Mouse (Mus musculus) limb, embryonic 15.5 days (tissue): ENCODE results near the gene Mms19. TPM values are rescaled to one million over a fixed set of nuclear protein-coding genes. Genes with fewer than 3 reads are reported as not detected.

Source experiments
- polyA plus RNA-seq: library from polyadenylated mRNA; unstranded; fragments of >200 nt; fragmentation: Nextera tagmentation; extraction: Ambion mirVana; gene quantifications from 2 replicates; pipeline ENCODE4 v1.2.1, GENCODE M21; 2015

Gene Mms19
- polyA plus RNA-seq, 1 experiment from 2014 or later = 28.5 TPM

Other genes with a start within 250 kb of the Mms19 start
- 0.28 and 0.62 TPM in 2 replicates for gene Slit1, start 237.5 kb downstream of the Mms19 start, polyA plus RNA-seq
- 16.2 and 17.2 TPM in 2 replicates for gene Arhgap19, start 179.1 kb downstream of the Mms19 start, polyA plus RNA-seq
- 3.8 and 4.0 TPM in 2 replicates for gene Frat1, start 151.2 kb downstream of the Mms19 start, polyA plus RNA-seq
- gene Frat2, start 133.0 kb downstream of the Mms19 start, polyA plus RNA-seq = 2.1 and 2.2 TPM in 2 replicates
- gene Rrp12, start 85.0 kb downstream of the Mms19 start, polyA plus RNA-seq = 16.1 and 17.4 TPM in 2 replicates
- 668 TPM in 2 replicates for gene Pgam1, start 69.2 kb downstream of the Mms19 start, polyA plus RNA-seq
- 70.4 and 70.7 TPM in 2 replicates for gene Exosc1, start 47.7 kb downstream of the Mms19 start, polyA plus RNA-seq
- 85.7 and 91.7 TPM in 2 replicates for gene Zdhhc16, start 47.7 kb downstream of the Mms19 start, polyA plus RNA-seq
- gene Ubtd1, start 606 bp upstream of the Mms19 start, polyA plus RNA-seq = 28.1 and 30.8 TPM in 2 replicates
- 0.72 and 3.0 TPM in 2 replicates for gene Ankrd2, start 54.8 kb upstream of the Mms19 start, polyA plus RNA-seq
- 1.0 and 1.8 TPM in 2 replicates for gene Hoga1, start 64.5 kb upstream of the Mms19 start, polyA plus RNA-seq
- not detected in 2 replicates for gene 4933411K16Rik, start 71.1 kb upstream of the Mms19 start, polyA plus RNA-seq
- 17.5 and 17.9 TPM in 2 replicates for gene Morn4, start 105.2 kb upstream of the Mms19 start, polyA plus RNA-seq
- gene Pi4k2a, start 109.3 kb upstream of the Mms19 start, polyA plus RNA-seq = 17.6 and 23.7 TPM in 2 replicates
- gene Avpi1, start 147.9 kb upstream of the Mms19 start, polyA plus RNA-seq = 38.7 and 41.2 TPM in 2 replicates
- gene Marveld1, start 166.2 kb upstream of the Mms19 start, polyA plus RNA-seq = 15.2 and 16.6 TPM in 2 replicates
- 22.5 and 25.0 TPM in 2 replicates for gene Zfyve27, start 182.8 kb upstream of the Mms19 start, polyA plus RNA-seq
- 10.6 and 12.0 TPM in 2 replicates for gene Sfrp5, start 221.1 kb upstream of the Mms19 start, polyA plus RNA-seq